ENCODE assay signal across 8 mouse cellular contexts in the genomic region with DNA sequence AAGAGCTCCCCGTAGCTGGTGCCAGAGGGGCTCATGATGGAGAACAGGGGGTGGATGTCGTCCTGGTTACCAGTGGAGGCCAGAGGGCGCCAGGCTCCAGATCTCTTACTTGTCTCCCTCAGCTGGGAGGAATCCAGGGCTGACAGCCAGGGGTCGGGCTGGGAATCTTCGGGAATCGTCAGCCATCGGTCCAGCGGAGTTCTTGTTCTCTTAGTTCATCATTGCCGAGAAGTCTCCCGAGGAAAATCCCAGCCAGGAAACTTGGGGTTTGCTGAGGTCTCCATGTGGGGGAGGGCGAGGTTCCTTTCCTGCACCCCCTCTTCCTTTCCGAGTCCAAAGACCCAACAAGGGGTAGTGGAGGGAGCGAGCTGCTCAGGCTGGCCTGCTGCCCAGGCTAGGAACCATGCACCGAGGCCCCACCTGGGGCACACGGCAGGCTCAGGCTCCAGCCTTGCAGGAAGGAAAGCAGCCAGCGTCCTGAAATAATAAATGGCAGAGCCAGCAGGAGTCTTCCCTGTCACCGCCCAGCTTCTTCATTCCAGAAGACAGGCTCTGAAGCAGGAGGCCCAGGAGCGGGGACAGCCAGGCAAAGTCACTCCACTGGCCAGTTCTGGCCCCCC. TPM values are rescaled to one million over a fixed set of nuclear protein-coding genes. Genes with fewer than 3 reads are reported as not detected.
A peak's percentile ranks its signal among the peaks of the same experiment; 100 is the strongest.
DNase-seq lines count a peak whose midpoint lies in the region; ATAC-seq and TF ChIP-seq lines count a peak whose summit lies in the region.

No protein-coding gene starts in this region.

- 0 out of 2 replicates have a peak, but pooled peaks cover 6% of the 10 kb centered on the region for H3K27me3 ChIP-seq in spleen, adult 2 months (ENCODE audit: control insufficient read depth, insufficient read depth, low read length)
- H3K27me3 ChIP-seq in forebrain, postnatal 0 days (ENCODE audit: insufficient read depth, low read length) = no peaks in the 10 kb centered on the region
- peaks cover 14% of the 10 kb centered on the region; the same call in 1 of the 2 replicates for H3K27me3 ChIP-seq in hindbrain, embryonic 11.5 days (ENCODE audit: control insufficient read depth, insufficient read depth, low read length)
- no peaks in the 10 kb centered on the region for H3K27me3 ChIP-seq in limb, embryonic 13.5 days
- 0 out of 2 replicates have a peak, but pooled peaks cover 3% of the 10 kb centered on the region for H3K27me3 ChIP-seq in neural tube, embryonic 15.5 days (replicated peaks)

- peak; percentile 53; the same call in 1 of the 2 replicates for ATAC-seq in forebrain, postnatal 0 days
- no peak for ATAC-seq in hindbrain, embryonic 11.5 days (ENCODE audit: low FRiP score)
- ATAC-seq in limb, embryonic 13.5 days (ENCODE audit: low FRiP score, low read depth) = peak; percentile 81
- peak; percentile 70 for ATAC-seq in neural tube, embryonic 15.5 days (ENCODE audit: low FRiP score)
- ATAC-seq in frontal cortex, adult (ENCODE audit: low TSS enrichment) = no peak

- peak overlapping the region; percentile 38; the same call in 1 of the 2 replicates for H3K27ac ChIP-seq in spleen, adult 2 months (ENCODE audit: insufficient read depth, low read length)
- 0 out of 2 replicates have a peak overlapping the region, but pooled peaks have one; percentile 15 for H3K27ac ChIP-seq in forebrain, postnatal 0 days (ENCODE audit: low read depth, low read length)
- peak overlapping the region; percentile 20; the same call in 1 of the 2 replicates for H3K27ac ChIP-seq in hindbrain, embryonic 11.5 days (ENCODE audit: low read depth, low read length)
- peak overlapping the region; percentile 91 for H3K27ac ChIP-seq in limb, embryonic 13.5 days
- H3K27ac ChIP-seq in neural tube, embryonic 15.5 days (replicated peaks) = peak overlapping the region; percentile 80

- 47% methylated on average over 18 of the region's 18 CpGs for WGBS in spleen, adult 2 months
- 14% methylated on average over 18 of the region's 18 CpGs for WGBS in forebrain, postnatal 0 days
- WGBS in hindbrain, embryonic 11.5 days = 12% methylated on average over 18 of the region's 18 CpGs
- 6% methylated on average over 18 of the region's 18 CpGs for WGBS in limb, embryonic 13.5 days
- WGBS in neural tube, embryonic 15.5 days = 8% methylated on average over 18 of the region's 18 CpGs

- H3K4me3 ChIP-seq in spleen, adult 2 months (ENCODE audit: extremely low read depth, insufficient read depth, insufficient read length) = no peak overlapping the region
- no peak overlapping the region for H3K4me3 ChIP-seq in forebrain, postnatal 0 days (ENCODE audit: low read depth, low read length)
- no peak overlapping the region for H3K4me3 ChIP-seq in hindbrain, embryonic 11.5 days (ENCODE audit: low read depth, low read length)
- peak overlapping the region; percentile 15 for H3K4me3 ChIP-seq in limb, embryonic 13.5 days
- H3K4me3 ChIP-seq in neural tube, embryonic 15.5 days (replicated peaks) = 0 out of 2 replicates have a peak overlapping the region, but pooled peaks have one; percentile 7

- H3K9ac ChIP-seq in forebrain, postnatal 0 days = peak overlapping the region; percentile 22; the same call in 1 of the 2 replicates
- peak overlapping the region; percentile 43 for H3K9ac ChIP-seq in hindbrain, embryonic 11.5 days (ENCODE audit: low read depth, low read length)
- H3K9ac ChIP-seq in limb, embryonic 13.5 days = peak overlapping the region; percentile 36
- peak overlapping the region; percentile 30; the same call in 1 of the 2 replicates for H3K9ac ChIP-seq in neural tube, embryonic 15.5 days (replicated peaks)

- TF ChIP-seq POLR2A in spleen, adult 2 months (IDR thresholded peaks at IDR 0.05; ENCODE audit: low read depth, low read length) = no peak

- no peak for DNase-seq in spleen, adult 2 months (ENCODE audit: low read depth in 1 of 2, low spot score in 2 of 2)
- no peak for DNase-seq in spleen, postnatal 36 days (ENCODE audit: low spot score in 2 of 2)
- DNase-seq in forebrain, postnatal 0 days = peak; percentile 45
- DNase-seq in hindbrain, embryonic 11.5 days (ENCODE audit: low spot score) = peak; percentile 52
- no peak for DNase-seq in layer of hippocampus, adult 18-20 months (ENCODE audit: low spot score in 2 of 2)

- no peaks in the 10 kb centered on the region for H3K9me3 ChIP-seq in forebrain, postnatal 0 days (ENCODE audit: low read length)
- H3K9me3 ChIP-seq in hindbrain, embryonic 11.5 days (ENCODE audit: control insufficient read depth, low read length) = no peaks in the 10 kb centered on the region
- no peaks in the 10 kb centered on the region for H3K9me3 ChIP-seq in limb, embryonic 13.5 days
- no peaks in the 10 kb centered on the region for H3K9me3 ChIP-seq in neural tube, embryonic 15.5 days (replicated peaks)

- H3K4me2 ChIP-seq in forebrain, postnatal 0 days (ENCODE audit: low read depth) = peak overlapping the region; percentile 19; the same call in 1 of the 2 replicates
- peak overlapping the region; percentile 15; the same call in 1 of the 2 replicates for H3K4me2 ChIP-seq in hindbrain, embryonic 11.5 days (replicated peaks; ENCODE audit: low read depth, low read length)
- H3K4me2 ChIP-seq in limb, embryonic 13.5 days (replicated peaks) = peak overlapping the region; percentile 54
- H3K4me2 ChIP-seq in neural tube, embryonic 15.5 days = peak overlapping the region; percentile 36

- no peaks in the 10 kb centered on the region for H3K36me3 ChIP-seq in spleen, adult 2 months (ENCODE audit: control insufficient read depth, insufficient read depth, low read length)
- H3K36me3 ChIP-seq in forebrain, postnatal 0 days (ENCODE audit: insufficient read depth) = no peaks in the 10 kb centered on the region
- H3K36me3 ChIP-seq in hindbrain, embryonic 11.5 days (ENCODE audit: control insufficient read depth, insufficient read depth, low read length) = no peaks in the 10 kb centered on the region
- peaks cover 13% of the 10 kb centered on the region for H3K36me3 ChIP-seq in limb, embryonic 13.5 days
- H3K36me3 ChIP-seq in neural tube, embryonic 15.5 days = no peaks in the 10 kb centered on the region

- TF ChIP-seq CTCF in spleen, adult 2 months (IDR thresholded peaks at IDR 0.05; ENCODE audit: extremely low read depth, insufficient read depth, insufficient read length, insufficient replicate concordance) = no peak
- peak; percentile 33 for TF ChIP-seq CTCF in forebrain, postnatal 0 days (IDR thresholded peaks at IDR 0.05; ENCODE audit: low read depth)

- H3K4me1 ChIP-seq in spleen, adult 2 months (ENCODE audit: control insufficient read depth, insufficient read depth, insufficient read length) = no peaks in the 10 kb centered on the region
- H3K4me1 ChIP-seq in forebrain, postnatal 0 days (ENCODE audit: insufficient read depth) = peaks cover 8% of the 10 kb centered on the region; the same call in 1 of the 2 replicates
- H3K4me1 ChIP-seq in hindbrain, embryonic 11.5 days (replicated peaks; ENCODE audit: control insufficient read depth, insufficient read depth, low read length) = peaks cover 4% of the 10 kb centered on the region
- H3K4me1 ChIP-seq in limb, embryonic 13.5 days = peaks cover 61% of the 10 kb centered on the region
- H3K4me1 ChIP-seq in neural tube, embryonic 15.5 days = peaks cover 34% of the 10 kb centered on the region

RNA-seq across cellular contexts. Expression of gene Asap3, which starts 12.5 kb away (rescaled TPM):
- 1.9 and 2.5 TPM in 2 replicates for polyA plus RNA-seq in spleen, adult 2 months (2012; rRNA removed)
- total RNA-seq in forebrain, postnatal 0 days (2014; rRNA removed) = 3.5 and 3.8 TPM in 2 replicates
- 2.0 and 2.5 TPM in 2 replicates for polyA plus RNA-seq in forebrain, postnatal 0 days (2015; fragmentation: Nextera tagmentation; extraction: Ambion mirVana)
- 2.5 and 3.3 TPM in 2 replicates for polyA plus RNA-seq in hindbrain, embryonic 11.5 days (2014; fragmentation: Nextera tagmentation; extraction: Ambion mirVana)
- polyA plus RNA-seq in limb, embryonic 13.5 days (2015; fragmentation: Nextera tagmentation; extraction: Ambion mirVana) = 15.1 and 16.4 TPM in 2 replicates
- 6.6 and 6.7 TPM in 2 replicates for polyA plus RNA-seq in neural tube, embryonic 15.5 days (2015; fragmentation: Nextera tagmentation; extraction: Ambion mirVana)
- 1 to 10 TPM; 2.2 to 2.6 TPM for total RNA-seq in layer of hippocampus, adult 18-20 months (2021)

RNA-seq across cellular contexts. Expression of gene Tcea3, which starts 28.8 kb away (rescaled TPM):
- 0.88 and 1.4 TPM in 2 replicates for polyA plus RNA-seq in spleen, adult 2 months (2012; rRNA removed)
- 0.31 and 0.48 TPM in 2 replicates for total RNA-seq in forebrain, postnatal 0 days (2014; rRNA removed)
- polyA plus RNA-seq in forebrain, postnatal 0 days (2015; fragmentation: Nextera tagmentation; extraction: Ambion mirVana) = 1.6 and 1.9 TPM in 2 replicates
- polyA plus RNA-seq in hindbrain, embryonic 11.5 days (2014; fragmentation: Nextera tagmentation; extraction: Ambion mirVana) = 3.1 and 5.2 TPM in 2 replicates
- polyA plus RNA-seq in limb, embryonic 13.5 days (2015; fragmentation: Nextera tagmentation; extraction: Ambion mirVana) = 8.1 and 9.0 TPM in 2 replicates
- 2.2 and 2.5 TPM in 2 replicates for polyA plus RNA-seq in neural tube, embryonic 15.5 days (2015; fragmentation: Nextera tagmentation; extraction: Ambion mirVana)
- under 1 TPM in 1 of 2 experiments, not detected in 1; 0.50 TPM for total RNA-seq in layer of hippocampus, adult 18-20 months (2021)

RNA-seq across cellular contexts. Expression of gene E2f2, which starts 46.5 kb away (rescaled TPM):
- polyA plus RNA-seq in spleen, adult 2 months (2012; rRNA removed) = 32.1 and 33.5 TPM in 2 replicates
- total RNA-seq in forebrain, postnatal 0 days (2014; rRNA removed) = 0.85 and 1.2 TPM in 2 replicates
- 0.84 and 1.4 TPM in 2 replicates for polyA plus RNA-seq in forebrain, postnatal 0 days (2015; fragmentation: Nextera tagmentation; extraction: Ambion mirVana)
- 5.5 and 6.2 TPM in 2 replicates for polyA plus RNA-seq in hindbrain, embryonic 11.5 days (2014; fragmentation: Nextera tagmentation; extraction: Ambion mirVana)
- 7.9 and 8.7 TPM in 2 replicates for polyA plus RNA-seq in limb, embryonic 13.5 days (2015; fragmentation: Nextera tagmentation; extraction: Ambion mirVana)
- polyA plus RNA-seq in neural tube, embryonic 15.5 days (2015; fragmentation: Nextera tagmentation; extraction: Ambion mirVana) = 2.1 and 4.4 TPM in 2 replicates
- under 1 TPM; 0.36 to 0.84 TPM for total RNA-seq in layer of hippocampus, adult 18-20 months (2021)

Comparison
In these comparisons a context has a peak if more than half of its experiments do, and no peak if none do; other contexts are left out.
1. DNase-seq: peak in forebrain, postnatal 0 days (single experiment) and hindbrain, embryonic 11.5 days (single experiment); none in spleen, adult 2 months (0 of 2), spleen, postnatal 36 days (0 of 2) and layer of hippocampus, adult 18-20 months (0 of 2).
2. H3K27ac ChIP-seq: peak in every context shown above with its lines; median percentile 91 in limb, embryonic 13.5 days; 80 in neural tube, embryonic 15.5 days; 38 in spleen, adult 2 months; 20 in hindbrain, embryonic 11.5 days; 15 in forebrain, postnatal 0 days.
3. H3K4me3 ChIP-seq: peak in limb, embryonic 13.5 days (single experiment) and neural tube, embryonic 15.5 days (single experiment); none in spleen, adult 2 months (single experiment), forebrain, postnatal 0 days (single experiment) and hindbrain, embryonic 11.5 days (single experiment).
4. ATAC-seq: peak in forebrain, postnatal 0 days (single experiment), limb, embryonic 13.5 days (single experiment) and neural tube, embryonic 15.5 days (single experiment); none in hindbrain, embryonic 11.5 days (single experiment) and frontal cortex, adult (single experiment).
5. Peak in every context shown above with its lines, with median percentiles within 50 percentile points of each other: H3K4me2 ChIP-seq and H3K9ac ChIP-seq.